In genomic region chr9:63956052-63956451, GRCm38 (mm10) we compare ENCODE assay signal across 9 mouse cellular contexts.
A peak's percentile ranks its signal among the peaks of the same experiment; 100 is the strongest.
DNase-seq lines count a peak whose midpoint lies in the region; ATAC-seq and TF ChIP-seq lines count a peak whose summit lies in the region.
"Had no signal": no experiment of that assay in that cellular context is flagged by ENCODE, and none has a peak within 500 bp of the region (broad histone marks: within the 10 kb centered on the region; RNA-seq: fewer than 3 reads in every experiment).

No protein-coding gene starts in this region.

- DNase-seq in CD4-positive, CD25-positive, alpha-beta regulatory T cell, adult 2 months (ENCODE audit: low read depth, low spot score), result peak; percentile 77
- DNase-seq in MEL (ENCODE audit: low read depth, low spot score), result peak; percentile 76
- DNase-seq in heart, adult 8-10 months (ENCODE audit: low spot score), result peak; percentile 64
- DNase-seq in layer of hippocampus, adult 2 months (ENCODE audit: low spot score in 2 of 2), result peak; percentile 48 to 78
- DNase-seq in spleen, postnatal 36 days (ENCODE audit: low spot score in 2 of 2), result peak; percentile 26 to 30

- ATAC-seq in CD4-positive, CD25-positive, alpha-beta regulatory T cell, adult 4 months, result no peak
- ATAC-seq in megakaryocyte, adult 5-6 weeks (ENCODE audit: poor library complexity, severe bottlenecking), result peak; percentile 63

- H3K9ac ChIP-seq in MEL (ENCODE audit: control insufficient read depth, low read depth, low read length, poor library complexity, severe bottlenecking), result no peak overlapping the region
- H3K9ac ChIP-seq: lung, embryonic 15.5 days had no signal

- H3K36me3 ChIP-seq in MEL (ENCODE audit: control insufficient read depth in 1 of 2, insufficient read depth in 2 of 2, low read length in 2 of 2), result peaks cover 0 to 3% of the 10 kb centered on the region in 2 experiments; a peak in 3 of 4 replicates

- no peaks in the 10 kb centered on the region for H3K9me3 ChIP-seq in MEL (replicated peaks; ENCODE audit: insufficient read depth, low read length)
- H3K9me3 ChIP-seq: lung, embryonic 15.5 days had no signal

- no peak for TF ChIP-seq EP300 in MEL (IDR thresholded peaks at IDR 0.05; ENCODE audit: low read depth in 1 of 2, low read length in 2 of 2)

- no peak overlapping the region for H3K4me3 ChIP-seq in MEL (ENCODE audit: control insufficient read depth in 1 of 2, insufficient read depth in 1 of 2, low read depth in 2 of 2, low read length in 2 of 2)
- no peak overlapping the region for H3K4me3 ChIP-seq in cortical plate, adult 2 months (ENCODE audit: insufficient read depth, low read length)
- H3K4me3 ChIP-seq in layer of hippocampus, adult 2 months, result no peak overlapping the region
- H3K4me3 ChIP-seq: lung, embryonic 15.5 days had no signal

- TF ChIP-seq RAD21 in MEL (IDR thresholded peaks at IDR 0.05; ENCODE audit: low read depth, low read length), result peak; percentile 59

- no peak overlapping the region for H3K27ac ChIP-seq in MEL (ENCODE audit: control insufficient read depth, low read depth, low read length)
- H3K27ac ChIP-seq in cortical plate, adult 2 months (ENCODE audit: insufficient read depth, low read length), result no peak overlapping the region
- no peak overlapping the region for H3K27ac ChIP-seq in layer of hippocampus, adult 2 months
- H3K27ac ChIP-seq: lung, embryonic 15.5 days had no signal

- no peaks in the 10 kb centered on the region for H3K79me2 ChIP-seq in MEL (ENCODE audit: control insufficient read depth, insufficient read depth, low read length, poor library complexity)

- peak; percentile 87 to 96 (median 94) for TF ChIP-seq CTCF in MEL (IDR thresholded peaks at IDR 0.05 in 2 of 3, conservative IDR thresholded peaks at IDR 0.05 in 1 of 3; ENCODE audit: control insufficient read depth in 1 of 3, insufficient read depth in 1 of 3, low read depth in 2 of 3, low read length in 3 of 3, poor library complexity in 1 of 3, severe bottlenecking in 1 of 3)
- TF ChIP-seq CTCF in cortical plate, adult 2 months (IDR thresholded peaks at IDR 0.05; ENCODE audit: extremely low read depth, insufficient read depth, low read length), result peak; percentile 96
- peak; percentile 98 for TF ChIP-seq CTCF in layer of hippocampus, adult 2 months (conservative IDR thresholded peaks at IDR 0.05)

- H3K27me3 ChIP-seq in MEL (ENCODE audit: control insufficient read depth in 1 of 2, insufficient read depth in 2 of 2, low read length in 2 of 2), result no peaks in the 10 kb centered on the region
- H3K27me3 ChIP-seq: lung, embryonic 15.5 days had no signal

- H3K4me1 ChIP-seq in MEL (ENCODE audit: control insufficient read depth in 1 of 2, insufficient read depth in 2 of 2, low read length in 2 of 2), result peaks cover 0 to 14% of the 10 kb centered on the region in 2 experiments; a peak in 2 of 4 replicates
- no peaks in the 10 kb centered on the region for H3K4me1 ChIP-seq in cortical plate, adult 2 months (ENCODE audit: control insufficient read depth, insufficient read depth, low read length)

- no peak for TF ChIP-seq POLR2A in MEL (IDR thresholded peaks at IDR 0.05; ENCODE audit: control insufficient read depth in 1 of 2, insufficient read depth in 1 of 2, low read depth in 1 of 2, low read length in 2 of 2, poor library complexity in 1 of 2)
- TF ChIP-seq POLR2A in cortical plate, adult 2 months (IDR thresholded peaks at IDR 0.05; ENCODE audit: extremely low read depth, insufficient read depth, low read length), result no peak

TF ChIP-seq in MEL, 35 proteins besides CTCF, POLR2A, EP300 and RAD21:
- peak; percentile 59 for TF ChIP-seq SMC3 (IDR thresholded peaks at IDR 0.05; ENCODE audit: low read depth, low read length)
- TF ChIP-seq GABPA (IDR thresholded peaks at IDR 0.05; ENCODE audit: low read depth, low read length), result no peak
- no peak for TF ChIP-seq MXI1 (IDR thresholded peaks at IDR 0.05; ENCODE audit: low read depth, low read length)
- TF ChIP-seq NELFE (IDR thresholded peaks at IDR 0.05; ENCODE audit: low read depth, low read length), result no peak
- TF ChIP-seq MEF2A (IDR thresholded peaks at IDR 0.05; ENCODE audit: extremely low read depth, insufficient replicate concordance, low read depth, low read length, poor library complexity, severe bottlenecking), result no peak
- TF ChIP-seq POLR2AphosphoS2 (IDR thresholded peaks at IDR 0.05; ENCODE audit: low read length), result no peak
- TF ChIP-seq ZC3H11A (IDR thresholded peaks at IDR 0.05; ENCODE audit: low read depth, low read length), result peak; percentile 29; the same call in 1 of the 2 replicates
- no peak for TF ChIP-seq TBP (IDR thresholded peaks at IDR 0.05; ENCODE audit: low read depth, low read length)
- no peak for TF ChIP-seq MAFK (IDR thresholded peaks at IDR 0.05; ENCODE audit: borderline replicate concordance, low read depth, low read length)
